Mouse (Mus musculus): ENCODE results near the gene Wdsub1. TPM values are rescaled to one million over a fixed set of nuclear protein-coding genes. Genes with fewer than 3 reads are reported as not detected.

The Wdsub1 gene
- total RNA-seq, 2 experiments from 2014 or later: 21.3 to 21.5 TPM

- no peak for DNase-seq (ENCODE audit: low spot score)
- intact Hi-C loops (cut with DNase I): no loop called here
Observed at GRCm38 (mm10) chr2:59843156-59843555, 39.2 kb downstream of the Wdsub1 start.

DNA sequence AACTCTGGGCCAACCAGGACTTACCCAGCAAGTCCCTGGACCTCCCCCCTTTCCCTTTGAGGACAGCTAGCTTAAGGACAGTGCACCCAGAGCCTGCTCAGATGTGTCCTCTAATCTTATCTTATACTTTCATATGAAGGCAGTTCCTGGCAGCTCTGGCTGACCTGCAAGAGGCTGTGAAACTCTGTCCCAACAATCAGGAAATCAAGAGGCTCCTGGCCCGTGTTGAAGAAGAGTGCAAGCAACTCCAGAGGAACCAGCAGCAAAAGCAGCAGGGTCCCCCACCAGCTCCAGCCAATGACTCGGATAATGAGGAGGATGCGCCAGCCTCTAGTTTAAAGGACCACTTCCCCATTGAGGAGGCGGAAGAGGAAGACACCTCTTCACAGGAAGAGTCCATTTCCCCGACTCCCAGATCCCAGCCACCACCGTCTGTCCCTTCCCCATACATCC is 39.8 kb downstream of the Wdsub1 start:
- DNase-seq (ENCODE audit: low spot score): no peak
- intact Hi-C loops (cut with DNase I): no loop called here

GRCm38 (mm10) chr2:59841944-59842343 is 40.4 kb downstream of the Wdsub1 start:
- intact Hi-C loops (cut with DNase I): no loop called here
- DNase-seq (ENCODE audit: low spot score): no peak

DNA sequence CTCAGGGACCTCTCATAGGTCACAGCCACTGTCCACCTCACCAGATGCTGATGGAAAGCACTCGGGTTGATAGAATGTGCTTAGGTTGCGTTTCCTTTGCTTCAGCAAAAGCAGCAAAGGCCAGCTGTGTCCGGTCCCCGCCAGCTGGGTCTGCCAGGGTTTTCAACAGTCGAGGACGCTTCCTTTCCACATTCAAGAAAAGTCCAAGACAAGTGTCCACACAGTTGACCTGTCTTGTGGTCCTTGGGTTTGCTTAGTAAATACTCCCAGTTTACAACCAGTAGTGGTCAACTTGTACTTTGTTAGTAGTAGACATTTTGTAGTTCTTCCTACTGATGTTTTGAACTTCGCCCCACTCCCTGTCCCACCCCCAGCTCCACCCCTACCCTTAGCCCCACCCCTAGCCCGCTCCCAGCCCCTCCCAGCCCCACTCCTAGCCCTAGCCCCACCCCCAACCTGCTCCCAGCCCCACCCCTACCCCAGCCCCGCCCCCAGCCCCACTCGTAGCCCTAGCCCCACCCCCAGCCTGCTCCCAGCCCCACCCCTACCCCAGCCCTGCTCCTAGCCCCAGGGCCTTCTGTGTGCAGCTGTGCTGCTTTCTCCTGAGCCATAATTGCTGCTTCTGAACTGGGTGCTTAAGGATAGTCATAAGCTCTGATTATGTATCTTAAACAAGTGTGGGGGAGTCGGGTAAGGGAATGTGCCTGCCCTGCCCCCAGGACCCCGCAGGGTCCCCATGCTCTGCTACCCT is 41.0 kb downstream of the Wdsub1 start:
- DNase-seq (ENCODE audit: low spot score): no peak
- intact Hi-C loops (cut with DNase I): no loop called here

DNA sequence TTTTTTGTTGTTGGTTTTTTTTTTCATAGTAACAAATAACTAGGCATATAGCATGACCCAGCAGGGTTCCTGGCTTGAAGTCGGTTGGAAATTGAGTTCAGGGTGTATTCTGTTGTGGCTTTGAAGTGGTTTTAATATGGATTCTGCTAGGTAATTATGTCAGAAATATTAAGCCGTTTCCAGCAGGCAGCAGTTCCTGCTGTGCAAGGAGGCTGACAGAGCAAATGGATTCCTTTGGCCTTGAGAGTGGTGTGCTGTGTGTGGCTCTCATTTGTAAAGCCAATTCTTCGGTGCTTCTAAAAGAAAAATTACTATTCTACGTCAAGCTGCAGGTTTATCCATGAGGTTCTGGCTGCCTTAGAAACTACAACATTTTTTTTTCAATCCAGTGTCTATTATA is 42.2 kb downstream of the Wdsub1 start:
- DNase-seq (ENCODE audit: low spot score): no peak
- intact Hi-C loops (cut with DNase I): no loop called here

DNA sequence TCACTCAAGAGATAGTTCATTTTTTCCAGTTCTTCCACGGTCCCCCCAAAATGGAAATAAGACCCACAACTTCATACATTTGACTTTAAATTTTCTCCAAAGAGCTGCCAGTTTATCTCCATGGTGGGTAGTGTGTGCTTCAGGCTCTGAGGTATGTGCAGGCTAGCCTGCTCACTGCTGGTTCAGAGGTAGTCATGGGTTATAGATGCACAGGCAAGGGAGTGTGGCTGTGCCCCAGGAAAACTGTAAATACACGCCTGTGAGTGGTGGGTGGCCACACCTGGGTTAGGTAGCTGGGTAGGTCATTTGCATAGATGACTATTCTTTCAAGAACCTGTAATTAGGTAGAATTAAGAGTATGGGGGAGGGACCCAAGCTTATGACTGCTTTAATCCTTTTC is 42.6 kb downstream of the Wdsub1 start:
- intact Hi-C loops (cut with DNase I): no loop called here
- no peak for DNase-seq (ENCODE audit: low spot score)

DNA sequence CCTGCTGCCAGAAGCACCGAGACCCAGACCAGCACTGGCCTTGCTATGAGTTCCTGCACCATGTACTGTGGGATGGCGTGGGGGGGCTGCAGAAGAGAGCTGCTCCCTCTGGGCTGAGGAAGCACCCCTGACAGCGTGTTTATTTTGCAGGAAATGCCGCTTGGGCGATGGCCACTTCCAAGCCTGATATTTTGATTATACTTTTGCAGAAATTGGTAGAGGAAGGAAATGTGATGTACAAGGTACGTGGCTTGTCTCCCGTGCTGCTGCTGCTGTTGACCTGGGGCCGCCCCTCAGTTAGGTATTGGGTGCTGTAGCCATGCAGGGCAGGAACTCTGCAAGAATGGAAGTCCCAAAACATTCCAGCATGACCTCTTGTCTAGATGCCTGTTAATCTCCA is 43.6 kb downstream of the Wdsub1 start:
- intact Hi-C loops (cut with DNase I): no loop called here
- DNase-seq (ENCODE audit: low spot score): peak; percentile 37

DNA sequence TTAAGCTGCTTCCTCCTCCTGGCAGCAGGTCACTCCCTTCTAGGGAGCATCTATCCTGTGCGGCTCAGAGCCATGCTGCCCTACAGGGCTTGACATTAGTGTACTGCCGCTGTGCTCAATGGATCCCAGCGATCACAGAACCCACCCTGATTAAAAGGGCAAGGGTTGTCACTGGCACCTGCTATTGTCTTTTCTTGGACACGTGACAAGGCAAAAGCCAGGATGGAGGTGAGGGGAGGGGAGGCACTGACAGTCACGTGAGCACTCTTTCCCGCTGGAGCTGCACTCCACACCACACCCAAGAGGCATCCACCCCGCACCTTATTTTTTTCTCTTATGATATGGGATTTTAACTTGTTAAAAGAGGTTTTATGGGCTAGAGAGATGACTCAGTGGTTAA is 50.6 kb downstream of the Wdsub1 start:
- no peak for DNase-seq (ENCODE audit: low spot score)
- intact Hi-C loops (cut with DNase I): loop anchor here (2.0 to 5.0 kb wide), 3 partner anchors 130 to 587 kb away; partner anchors contain the start of genes Baz2b and March7

- no peak for DNase-seq (ENCODE audit: low spot score)
- intact Hi-C loops (cut with DNase I): loop anchor here (2.0 to 5.0 kb wide), 3 partner anchors 131 to 588 kb away; partner anchors contain the start of genes Baz2b and March7
Observed at GRCm38 (mm10) chr2:59830940-59831339, 51.5 kb downstream of the Wdsub1 start.

- intact Hi-C loops (cut with DNase I): loop anchor here (2.0 to 5.0 kb wide), 3 partner anchors 132 to 589 kb away; partner anchors contain the start of genes Baz2b and March7
- DNase-seq (ENCODE audit: low spot score): no peak
Observed at GRCm38 (mm10) chr2:59830151-59830550, 52.2 kb downstream of the Wdsub1 start.

GRCm38 (mm10) chr2:59829718-59830117 is 52.7 kb downstream of the Wdsub1 start:
- intact Hi-C loops (cut with DNase I): loop anchor here (2.0 to 5.0 kb wide), 3 partner anchors 133 to 589 kb away; partner anchors contain the start of genes Baz2b and March7
- no peak for DNase-seq (ENCODE audit: low spot score)

GRCm38 (mm10) chr2:59828777-59829508 is 53.4 kb downstream of the Wdsub1 start:
- intact Hi-C loops (cut with DNase I): no loop called here

GRCm38 (mm10) chr2:59828103-59828655 is 54.2 kb downstream of the Wdsub1 start:
- intact Hi-C loops (cut with DNase I): no loop called here
- no peak for DNase-seq (ENCODE audit: low spot score)

More at GRCm38 (mm10) chr2:59828777-59829508, 53.4 kb downstream of the Wdsub1 start:
- DNase-seq (ENCODE audit: low spot score): peak; percentile 31

GRCm38 (mm10) chr2:59825380-59825779 is 57.0 kb downstream of the Wdsub1 start:
- intact Hi-C loops (cut with DNase I): no loop called here
- DNase-seq (ENCODE audit: low spot score): no peak

GRCm38 (mm10) chr2:59824289-59824688 is 58.1 kb downstream of the Wdsub1 start:
- DNase-seq (ENCODE audit: low spot score): peak; percentile 50
- intact Hi-C loops (cut with DNase I): no loop called here

DNA sequence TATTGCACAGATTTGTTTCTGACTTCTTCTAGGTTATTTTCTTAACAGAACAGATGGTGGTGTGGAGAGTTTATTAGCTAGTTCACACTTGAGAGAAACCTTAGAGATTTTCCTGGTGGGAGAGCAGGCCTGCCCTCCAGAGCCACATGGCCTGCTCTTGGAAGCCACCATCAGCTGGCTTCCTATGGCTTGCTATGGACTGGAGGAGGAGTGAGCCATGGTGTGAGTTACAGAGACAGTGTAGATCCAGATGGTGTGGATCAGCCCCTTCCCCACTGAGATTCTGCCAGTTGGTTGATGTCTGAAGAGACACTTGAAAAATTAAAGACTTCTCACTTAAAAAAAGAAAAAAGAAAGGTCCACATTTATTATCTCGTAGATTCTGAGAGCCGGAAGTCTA is 61.3 kb downstream of the Wdsub1 start:
- no peak for DNase-seq (ENCODE audit: low spot score)
- intact Hi-C loops (cut with DNase I): no loop called here

- intact Hi-C loops (cut with DNase I): no loop called here
- DNase-seq (ENCODE audit: low spot score): no peak
Observed at GRCm38 (mm10) chr2:59820088-59820487, 62.3 kb downstream of the Wdsub1 start.

DNA sequence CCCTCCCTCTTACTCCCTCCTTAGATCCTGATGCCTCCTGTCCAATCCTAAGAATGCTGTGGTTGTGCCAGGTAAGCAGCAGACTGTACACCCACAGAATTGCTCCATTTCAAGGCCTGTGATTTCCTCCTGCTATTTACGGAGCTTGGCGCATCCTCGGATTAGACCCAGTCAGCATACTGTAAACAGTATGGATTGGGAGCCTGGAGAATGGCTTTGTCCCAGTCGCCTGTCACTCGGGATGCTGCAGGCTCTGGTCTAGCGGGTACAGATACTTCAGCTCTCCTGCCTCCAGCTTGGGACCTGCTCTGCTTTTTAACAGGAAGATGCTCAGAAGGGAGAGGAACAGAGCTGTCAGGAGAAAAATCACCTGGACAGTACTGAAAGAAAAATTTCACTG is 63.0 kb downstream of the Wdsub1 start:
- intact Hi-C loops (cut with DNase I): no loop called here
- no peak for DNase-seq (ENCODE audit: low spot score)

GRCm38 (mm10) chr2:59818663-59819062 is 63.7 kb downstream of the Wdsub1 start:
- intact Hi-C loops (cut with DNase I): no loop called here

DNA sequence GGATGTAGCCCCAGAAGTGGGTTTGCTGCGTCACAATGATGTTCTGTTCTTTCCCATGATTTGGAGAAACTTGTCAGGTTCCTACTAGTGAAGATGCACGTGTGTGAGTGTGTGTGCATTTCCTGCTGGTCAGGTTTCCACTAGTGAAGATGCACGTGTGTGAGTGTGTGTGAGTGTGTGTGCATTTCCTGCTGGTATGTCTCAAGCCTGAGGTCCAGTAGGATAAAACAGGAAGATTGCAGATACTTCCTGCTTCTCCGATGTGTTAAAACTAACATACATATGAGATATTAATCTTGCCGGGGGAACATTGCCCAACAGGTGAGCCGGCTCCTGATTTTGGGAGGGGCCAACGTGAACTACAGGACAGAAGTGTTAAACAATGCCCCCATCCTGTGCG is 67.4 kb downstream of the Wdsub1 start:
- DNase-seq (ENCODE audit: low spot score): no peak
- intact Hi-C loops (cut with DNase I): no loop called here

More at GRCm38 (mm10) chr2:59818663-59819062, 63.7 kb downstream of the Wdsub1 start:
- DNase-seq (ENCODE audit: low spot score): no peak

DNA sequence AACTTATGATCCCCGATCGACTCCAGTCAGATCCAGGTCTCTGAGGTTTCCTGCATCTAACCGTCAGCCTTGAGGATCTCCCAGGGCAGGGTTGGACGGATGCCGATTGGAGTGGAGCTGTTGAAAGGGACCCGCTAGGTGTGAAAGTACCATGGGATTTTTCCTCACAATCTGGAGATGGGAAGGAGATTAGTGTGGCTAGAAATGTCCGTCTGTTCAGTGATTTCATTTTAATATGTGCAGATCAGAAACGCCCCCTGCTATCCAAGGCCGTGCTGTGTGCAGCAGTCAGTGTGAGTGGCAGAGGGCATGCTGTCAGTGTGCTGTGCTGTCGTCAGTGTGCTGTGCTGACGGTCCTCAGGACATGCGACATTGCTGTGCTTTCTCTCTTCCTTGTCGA is 68.9 kb downstream of the Wdsub1 start:
- intact Hi-C loops (cut with DNase I): no loop called here

More for the DNA sequence above, 68.9 kb downstream of the Wdsub1 start:
- DNase-seq (ENCODE audit: low spot score): no peak
